8 mouse cellular contexts compared by ENCODE assay signal in the genomic region with DNA sequence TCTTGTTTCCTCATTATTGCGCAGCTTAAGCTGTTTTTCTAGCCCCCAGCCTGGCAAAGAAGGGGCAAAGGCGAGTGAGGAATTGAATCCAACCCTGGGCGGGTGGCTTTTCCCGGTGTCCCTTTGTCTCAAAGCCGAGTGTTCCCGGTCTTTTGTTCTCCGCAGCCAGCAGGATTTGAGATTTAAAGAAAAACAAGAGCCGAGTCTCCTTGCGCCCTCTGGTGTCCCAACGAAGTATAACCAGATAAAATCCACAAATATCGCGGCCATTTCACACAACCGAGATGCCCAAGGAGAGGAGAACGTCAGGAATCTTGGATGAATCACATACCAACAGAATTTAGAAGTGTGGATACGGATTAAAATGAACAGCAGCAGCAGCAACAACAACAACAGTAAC. TPM values are rescaled to one million over a fixed set of nuclear protein-coding genes. Genes with fewer than 3 reads are reported as not detected.
DNase-seq lines count a peak whose midpoint lies in the region; ATAC-seq and TF ChIP-seq lines count a peak whose summit lies in the region.

No protein-coding gene starts in this region.

- H3K4me2 ChIP-seq in embryonic facial prominence, embryonic 11.5 days (ENCODE audit: low read depth, low read length), result peak overlapping the region; percentile 34
- peak overlapping the region; percentile 55 for H3K4me2 ChIP-seq in midbrain, embryonic 12.5 days (replicated peaks)

- H3K4me3 ChIP-seq in embryonic facial prominence, embryonic 11.5 days (ENCODE audit: low read depth, low read length), result peak overlapping the region; percentile 7; the same call in 1 of the 2 replicates
- peak overlapping the region; percentile 38 for H3K4me3 ChIP-seq in limb, embryonic 10.5 days
- H3K4me3 ChIP-seq in midbrain, embryonic 12.5 days, result peak overlapping the region; percentile 31
- H3K4me3 ChIP-seq in small intestine, adult 2 months (ENCODE audit: low read depth, low read length), result peak overlapping the region; percentile 67

- TF ChIP-seq CTCF in small intestine, adult 2 months (IDR thresholded peaks at IDR 0.05; ENCODE audit: extremely low read depth, insufficient read length, insufficient replicate concordance, low read depth, low read length), result peak; percentile 60; the same call in 1 of the 2 replicates

- H3K4me1 ChIP-seq in embryonic facial prominence, embryonic 11.5 days (ENCODE audit: control insufficient read depth, insufficient read depth, low read length), result no peaks in the 10 kb centered on the region
- H3K4me1 ChIP-seq in limb, embryonic 10.5 days, result peaks cover 18% of the 10 kb centered on the region
- H3K4me1 ChIP-seq in midbrain, embryonic 12.5 days, result peaks cover 19% of the 10 kb centered on the region
- H3K4me1 ChIP-seq in small intestine, adult 2 months (ENCODE audit: control insufficient read depth, insufficient read depth, insufficient read length, low read length), result peaks cover 9% of the 10 kb centered on the region; the same call in 1 of the 2 replicates

- H3K9ac ChIP-seq in embryonic facial prominence, embryonic 11.5 days (replicated peaks; ENCODE audit: low read length), result peak overlapping the region; percentile 78
- peak overlapping the region; percentile 63 for H3K9ac ChIP-seq in midbrain, embryonic 12.5 days (replicated peaks)

- no peak for TF ChIP-seq POLR2A in small intestine, adult 2 months (IDR thresholded peaks at IDR 0.05; ENCODE audit: low read depth, low read length)

- under 1% methylated on average over 15 of the region's 15 CpGs for WGBS in embryonic facial prominence, embryonic 11.5 days
- WGBS in limb, embryonic 10.5 days, result 1% methylated on average over 15 of the region's 15 CpGs
- under 1% methylated on average over 15 of the region's 15 CpGs for whole genome bisulfite sequencing in midbrain, embryonic 12.5 days
- WGBS in small intestine, adult 2 months, result 1% methylated on average over 15 of the region's 15 CpGs

- H3K27ac ChIP-seq in embryonic facial prominence, embryonic 11.5 days (replicated peaks; ENCODE audit: low read depth, low read length), result peak overlapping the region; percentile 81
- peak overlapping the region; percentile 93 for H3K27ac ChIP-seq in limb, embryonic 10.5 days
- peak overlapping the region; percentile 96 for H3K27ac ChIP-seq in midbrain, embryonic 12.5 days (replicated peaks)
- H3K27ac ChIP-seq in small intestine, adult 2 months (ENCODE audit: insufficient read depth, low read depth, low read length), result peak overlapping the region; percentile 26; the same call in 1 of the 2 replicates

- peak; percentile 96 for DNase-seq in 3T3-L1 (ENCODE audit: low read depth, low spot score)
- DNase-seq in adrenal gland, postnatal 25 days, result peak; percentile 68
- peak; percentile 96 for DNase-seq in embryonic facial prominence, embryonic 11.5 days (ENCODE audit: low spot score)
- DNase-seq in heart, adult 11 months, result peak; percentile 98
- peak; percentile 85 for DNase-seq in kidney, adult 11 months
- peak; percentile 88 for DNase-seq in limb, embryonic 10.5 days (ENCODE audit: low spot score)

- H3K27me3 ChIP-seq in embryonic facial prominence, embryonic 11.5 days (ENCODE audit: control insufficient read depth, insufficient read depth, low read length), result no peaks in the 10 kb centered on the region
- no peaks in the 10 kb centered on the region for H3K27me3 ChIP-seq in limb, embryonic 10.5 days (ENCODE audit: low read depth, poor library complexity, severe bottlenecking)
- no peaks in the 10 kb centered on the region for H3K27me3 ChIP-seq in midbrain, embryonic 12.5 days
- no peaks in the 10 kb centered on the region for H3K27me3 ChIP-seq in small intestine, adult 2 months (ENCODE audit: control insufficient read depth, insufficient read depth, low read length)

- no peak for ATAC-seq in embryonic facial prominence, embryonic 11.5 days (replicated peaks; ENCODE audit: insufficient number of reproducible peaks, low FRiP score, low TSS enrichment, low read depth)
- ATAC-seq in midbrain, embryonic 12.5 days (ENCODE audit: low FRiP score, low read depth), result peak; percentile 76

- no peaks in the 10 kb centered on the region for H3K36me3 ChIP-seq in embryonic facial prominence, embryonic 11.5 days (replicated peaks; ENCODE audit: control insufficient read depth, insufficient read depth, low read depth, low read length)
- H3K36me3 ChIP-seq in limb, embryonic 10.5 days, result no peaks in the 10 kb centered on the region
- H3K36me3 ChIP-seq in midbrain, embryonic 12.5 days, result no peaks in the 10 kb centered on the region
- H3K36me3 ChIP-seq in small intestine, adult 2 months (ENCODE audit: control insufficient read depth, insufficient read depth, low read length), result no peaks in the 10 kb centered on the region

- H3K9me3 ChIP-seq in embryonic facial prominence, embryonic 11.5 days (replicated peaks; ENCODE audit: control insufficient read depth, low read length), result no peaks in the 10 kb centered on the region
- no peaks in the 10 kb centered on the region for H3K9me3 ChIP-seq in limb, embryonic 10.5 days (replicated peaks)
- no peaks in the 10 kb centered on the region for H3K9me3 ChIP-seq in midbrain, embryonic 12.5 days

RNA-seq across cellular contexts. Expression of a gene that starts 6.8 kb away (rescaled TPM):
- total RNA-seq in adrenal gland, postnatal 25 days (2021), result 119 and 123 TPM in 2 replicates
- 343 and 401 TPM in 2 replicates for polyA plus RNA-seq in embryonic facial prominence, embryonic 11.5 days (2014; fragmentation: Nextera tagmentation; extraction: Ambion mirVana)
- 260 and 300 TPM in 2 replicates for polyA plus RNA-seq in limb, embryonic 10.5 days (2016; fragmentation: Nextera tagmentation; extraction: Ambion mirVana)
- polyA plus RNA-seq in midbrain, embryonic 12.5 days (2016; fragmentation: Nextera tagmentation; extraction: Ambion mirVana), result 368 and 394 TPM in 2 replicates
- 18.5 and 29.0 TPM in 2 replicates for polyA plus RNA-seq in small intestine, adult 2 months (2012; rRNA removed)

Comparison
In these comparisons a context has a peak if more than half of its experiments do, and no peak if none do; other contexts are left out.
1. H3K27ac ChIP-seq: peak in every context shown above with its lines; median percentile 96 in midbrain, embryonic 12.5 days; 93 in limb, embryonic 10.5 days; 81 in embryonic facial prominence, embryonic 11.5 days; 26 in small intestine, adult 2 months.
2. H3K4me3 ChIP-seq: peak in every context shown above with its lines; median percentile 67 in small intestine, adult 2 months; 38 in limb, embryonic 10.5 days; 31 in midbrain, embryonic 12.5 days; 7 in embryonic facial prominence, embryonic 11.5 days.